Mouse (Mus musculus): ENCODE results near the gene Dus4l.

The Dus4l gene

DNA sequence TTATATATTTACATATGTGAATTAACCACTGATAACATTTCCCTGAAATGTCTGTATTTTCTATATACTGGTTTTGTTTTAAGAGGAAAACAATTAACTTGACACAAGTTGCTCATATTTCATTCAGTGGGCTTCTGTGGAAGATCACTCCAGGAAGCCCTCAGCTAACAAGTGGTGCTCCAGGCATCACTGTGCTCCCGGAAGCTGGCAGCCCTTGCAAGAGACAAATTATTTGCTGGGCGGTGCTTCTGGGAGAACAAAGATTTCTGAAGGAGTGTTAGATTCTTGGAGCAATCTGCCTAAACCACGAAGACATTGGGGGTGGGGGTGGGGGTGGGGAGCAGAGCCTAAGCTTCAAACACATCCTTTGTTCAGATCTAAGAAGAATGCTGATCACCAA is 62.6 kb downstream of the Dus4l start:
- no peak for DNase-seq (ENCODE audit: low spot score in 2 of 2)
